Mouse (Mus musculus): ENCODE data around the gene Fpr2. TPM values are rescaled to one million over a fixed set of nuclear protein-coding genes. Genes with fewer than 3 reads are reported as not detected.

Fpr2 gene
- polyA plus RNA-seq (2015; fragmentation: Nextera tagmentation; extraction: Ambion mirVana), result 0.58 and 2.4 TPM in 2 replicates

DNA sequence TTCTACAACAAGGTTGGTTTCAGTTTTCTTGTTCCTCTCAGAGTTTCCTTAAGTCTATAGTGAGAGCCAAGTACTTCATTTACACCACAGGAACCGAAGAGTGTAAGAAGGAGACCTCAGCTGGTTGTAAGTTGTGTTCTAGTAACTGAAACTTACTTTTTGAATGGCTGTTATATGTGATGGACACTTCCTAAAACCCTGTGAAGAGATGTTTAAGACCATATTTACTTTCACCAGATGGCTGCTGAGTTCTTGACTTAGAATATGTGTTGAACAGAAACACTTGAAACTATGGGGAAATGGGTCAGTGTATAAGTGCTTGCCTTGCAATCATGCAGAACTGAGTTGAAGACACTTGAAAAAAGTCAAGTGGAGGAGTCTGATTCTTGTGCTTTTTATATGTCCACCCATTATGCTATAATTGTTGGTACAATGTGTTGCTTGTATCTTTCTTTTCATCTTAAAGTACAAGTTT is at the start of gene Fpr2, which contains the start of gene Fpr3:
Gene Fpr2 (plus strand): TSS at position 51 of the 475 bp plus-strand sequence.
Gene Fpr3 (plus strand): TSS at position 79 of the 475 bp plus-strand sequence.

GRCm38 (mm10) chr17:17855064-17855838 is 32.4 kb upstream of the Fpr2 start, which contains the start of gene Has1:
Has1 (minus strand) TSS chr17:17855205.

GRCm38 (mm10) chr17:17883840-17884239 is 3.8 kb upstream of the Fpr2 start, which contains the start of gene Fpr1:
Fpr1 (minus strand) TSS chr17:17883940.

Other genes starting within 250 kb of the Fpr2 start
- not detected in 2 replicates for gene Vmn2r90, start 184.1 kb upstream of the Fpr2 start, polyA plus RNA-seq (2015; fragmentation: Nextera tagmentation; extraction: Ambion mirVana)
- 17.1 and 18.1 TPM in 2 replicates for gene Spaca6, start 60.7 kb upstream of the Fpr2 start, polyA plus RNA-seq (2015; fragmentation: Nextera tagmentation; extraction: Ambion mirVana)
- gene Has1, start 32.6 kb upstream of the Fpr2 start, polyA plus RNA-seq (2015; fragmentation: Nextera tagmentation; extraction: Ambion mirVana), result 8.1 and 12.4 TPM in 2 replicates
- gene Fpr1, start 3.9 kb upstream of the Fpr2 start, polyA plus RNA-seq (2015; fragmentation: Nextera tagmentation; extraction: Ambion mirVana), result 0.75 and 5.9 TPM in 2 replicates
- gene Fpr3, start within 50 bp of the Fpr2 start, polyA plus RNA-seq (2015; fragmentation: Nextera tagmentation; extraction: Ambion mirVana), result not detected in 2 replicates
- not detected in 2 replicates for gene Fpr-rs4, start 133.9 kb downstream of the Fpr2 start, polyA plus RNA-seq (2015; fragmentation: Nextera tagmentation; extraction: Ambion mirVana)
- not detected in 2 replicates for gene Vmn2r124, start 161.6 kb downstream of the Fpr2 start, polyA plus RNA-seq (2015; fragmentation: Nextera tagmentation; extraction: Ambion mirVana)
- gene Vmn2r91, start 197.2 kb downstream of the Fpr2 start, polyA plus RNA-seq (2015; fragmentation: Nextera tagmentation; extraction: Ambion mirVana), result not detected in 2 replicates